Mouse (Mus musculus): ENCODE measurements at regions not wholly inside any gene's neighbourhood (a gene's known extent, or its start where the extent isn't known, plus 50 kb on each side); places are given as distances from the start of the nearest gene placed in this dataset.

- no peak for TF ChIP-seq POLR2A (IDR thresholded peaks at IDR 0.05; ENCODE audit: borderline replicate concordance, extremely low read depth, low read depth, low read length)
- TF ChIP-seq CTCF (IDR thresholded peaks at IDR 0.05; ENCODE audit: insufficient read depth, low read length), result no peak
These were observed 274.3 kb downstream of the Emp1 start for GRCm38 (mm10) chr6:135636648-135637047.
